In genomic region chr10:61072324-61072723, GRCm38 (mm10) we compare ENCODE assay signal across 9 mouse cellular contexts. TPM values are rescaled to one million over a fixed set of nuclear protein-coding genes. Genes with fewer than 3 reads are reported as not detected.
A peak's percentile ranks its signal among the peaks of the same experiment; 100 is the strongest.
DNase-seq lines count a peak whose midpoint lies in the region; ATAC-seq and TF ChIP-seq lines count a peak whose summit lies in the region.
"Had no signal": no experiment of that assay in that cellular context is flagged by ENCODE, and none has a peak within 500 bp of the region (broad histone marks: within the 10 kb centered on the region; RNA-seq: fewer than 3 reads in every experiment).

No protein-coding gene starts in this region.

- WGBS in spleen, adult 2 months, result 14% methylated on average over 16 of the region's 16 CpGs

- H3K27ac ChIP-seq in spleen, adult 2 months (ENCODE audit: insufficient read depth, low read length), result no peak overlapping the region
- H3K27ac ChIP-seq: stomach, embryonic 15.5 days had no signal

- TF ChIP-seq CTCF in spleen, adult 2 months (IDR thresholded peaks at IDR 0.05; ENCODE audit: extremely low read depth, insufficient read depth, insufficient read length, insufficient replicate concordance), result peak; percentile 78

- ATAC-seq in cerebellum, adult (ENCODE audit: insufficient number of reproducible peaks, low FRiP score, low TSS enrichment), result no peak

- H3K4me3 ChIP-seq in spleen, adult 2 months (ENCODE audit: extremely low read depth, insufficient read depth, insufficient read length), result no peak overlapping the region
- H3K4me3 ChIP-seq: stomach, embryonic 15.5 days had no signal

- H3K27me3 ChIP-seq in spleen, adult 2 months (ENCODE audit: control insufficient read depth, insufficient read depth, low read length), result no peaks in the 10 kb centered on the region
- H3K27me3 ChIP-seq: stomach, embryonic 15.5 days had no signal

- no peaks in the 10 kb centered on the region for H3K4me1 ChIP-seq in spleen, adult 2 months (ENCODE audit: control insufficient read depth, insufficient read depth, insufficient read length)

- no peak for TF ChIP-seq POLR2A in spleen, adult 2 months (IDR thresholded peaks at IDR 0.05; ENCODE audit: low read depth, low read length)

- DNase-seq in cerebellum, adult 11 months, result peak; percentile 55
- peak; percentile 30 for DNase-seq in ovary, postnatal 10 days (ENCODE audit: low spot score)
- DNase-seq in ovary, adult 18-20 months (ENCODE audit: low spot score), result no peak
- DNase-seq in cerebellum, postnatal 25 days, result peak; percentile 78 to 84
- peak; percentile 58 for DNase-seq in kidney, postnatal 14 days
- peak; percentile 54 for DNase-seq in lung, postnatal 10 days
- peak in 1 of 2 experiments; percentile 34 for DNase-seq in spleen, adult 2 months (ENCODE audit: low read depth in 1 of 2, low spot score in 2 of 2)

- H3K36me3 ChIP-seq in spleen, adult 2 months (ENCODE audit: control insufficient read depth, insufficient read depth, low read length), result no peaks in the 10 kb centered on the region
- H3K36me3 ChIP-seq: stomach, embryonic 15.5 days had no signal

RNA-seq across cellular contexts. Expression of gene Pcbd1, which starts 16.8 kb away (rescaled TPM):
- 2.8 and 3.4 TPM in 2 replicates for polyA plus RNA-seq in spleen, adult 2 months (2012; rRNA removed)
